Mouse (Mus musculus): ENCODE results near the gene Nrde2. TPM values are rescaled to one million over a fixed set of nuclear protein-coding genes. Genes with fewer than 3 reads are reported as not detected.

Gene Nrde2
- total and polyA plus RNA-seq, 3 experiments: 18.9 to 25.6 (median 23.6) TPM

DNA sequence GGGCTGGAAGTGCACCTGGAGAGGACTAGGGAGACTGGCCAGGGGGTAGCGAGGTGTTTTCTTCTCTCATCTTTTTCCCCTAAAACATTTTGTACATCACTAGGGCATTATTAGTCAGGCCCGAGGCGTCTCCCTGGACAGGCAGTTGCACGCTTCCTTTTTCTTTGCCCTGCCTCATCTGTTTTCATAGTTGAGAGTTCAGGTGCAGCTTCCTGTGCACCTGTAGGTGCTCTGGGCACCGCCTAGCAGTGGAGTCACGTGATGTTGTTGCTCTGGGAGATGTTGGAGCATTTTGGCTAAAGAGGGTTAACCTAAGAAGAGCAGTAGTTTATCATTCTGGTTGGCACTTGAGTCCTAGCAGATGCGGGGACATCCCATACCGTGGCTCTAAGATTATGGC, 45.7 kb upstream of the Nrde2 start:
- dilution Hi-C loops (cut with MboI; ENCODE audit: extremely low pct_ligation_motif_present, extremely low pct_unique_long_range_greater_than_20kb, low sequenced_read_pairs): no loop called here

DNA sequence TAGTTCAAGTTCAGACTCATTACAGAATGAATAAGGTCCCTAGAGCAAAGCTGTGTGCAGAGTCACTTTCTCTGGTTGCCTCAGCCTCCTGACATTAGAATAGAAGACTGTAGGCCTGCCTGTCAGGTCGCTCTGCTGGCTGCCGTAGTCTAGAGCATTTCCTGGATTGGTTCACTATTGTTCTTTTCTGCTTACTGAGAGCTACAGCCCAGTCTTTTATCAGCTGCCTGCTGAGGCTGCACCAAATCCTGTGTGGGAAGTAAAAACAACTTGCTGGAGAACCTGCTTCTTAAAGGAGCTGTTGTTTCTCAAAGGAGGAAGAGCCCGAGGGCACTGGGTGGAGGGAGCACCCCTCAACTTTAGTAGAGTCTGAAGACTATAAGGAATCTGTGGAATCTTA, 44.3 kb upstream of the Nrde2 start:
- Histone ChIP-seq H3K27me3 (replicated peaks) (no peaks in the 10 kb centered on the region), H3K79me2 (replicated peaks; ENCODE audit: control insufficient read depth, extremely low read depth, insufficient read depth, poor library complexity, severe bottlenecking) (peaks cover 41% of the 10 kb centered on the region), H3K9ac (ENCODE audit: insufficient read depth, low read depth) (no peak overlapping the region), H3K27ac (ENCODE audit: insufficient read depth, low read depth) (no peak overlapping the region), H3K9me3 (replicated peaks; ENCODE audit: low read length) (no peaks in the 10 kb centered on the region), H3K4me2 (ENCODE audit: insufficient read depth, low read depth, poor library complexity, severe bottlenecking) (no peak overlapping the region), H3K4me3 (replicated peaks in 1 of 3; ENCODE audit: low read depth in 2 of 3, low read length in 2 of 3, poor library complexity in 1 of 3) (no peak overlapping the region), H3K36me3 (replicated peaks in 1 of 2; ENCODE audit: control insufficient read depth in 1 of 2, insufficient read depth in 1 of 2, low read length in 1 of 2) (peaks cover 45 to 64% of the 10 kb centered on the region in 2 experiments), H3K4me1 (ENCODE audit: control insufficient read depth in 1 of 2, insufficient read depth in 2 of 2) (peaks cover 0 to 43% of the 10 kb centered on the region in 2 experiments; a peak in 2 of 4 replicates)
- no peak for TF ChIP-seq JUND (conservative IDR thresholded peaks at IDR 0.05; ENCODE audit: low read depth, low read length)
- no peak for TF ChIP-seq CHD2 (IDR thresholded peaks at IDR 0.05; ENCODE audit: low read length)
- no peak for TF ChIP-seq E2F4 (IDR thresholded peaks at IDR 0.05; ENCODE audit: insufficient replicate concordance, low read depth, low read length)
- TF ChIP-seq TCF12 (IDR thresholded peaks at IDR 0.05; ENCODE audit: low read depth, low read length): no peak
- no peak for TF ChIP-seq RAD21 (IDR thresholded peaks at IDR 0.05; ENCODE audit: low read depth, low read length)
- TF ChIP-seq BHLHE40 (IDR thresholded peaks at IDR 0.05; ENCODE audit: low read depth, low read length): no peak
- TF ChIP-seq ELF1 (IDR thresholded peaks at IDR 0.05; ENCODE audit: low read depth, low read length): no peak
- TF ChIP-seq USF1 (IDR thresholded peaks at IDR 0.05; ENCODE audit: low read depth, low read length): no peak
- TF ChIP-seq MYC (IDR thresholded peaks at IDR 0.05; ENCODE audit: low read depth, low read length): no peak
- TF ChIP-seq ZC3H11A (IDR thresholded peaks at IDR 0.05; ENCODE audit: low read depth, low read length): no peak
- TF ChIP-seq KAT2A (IDR thresholded peaks at IDR 0.05; ENCODE audit: insufficient replicate concordance, low read length): no peak
- no peak for TF ChIP-seq SMC3 (IDR thresholded peaks at IDR 0.05; ENCODE audit: low read depth, low read length)
- dilution Hi-C loops (cut with MboI; ENCODE audit: extremely low pct_ligation_motif_present, extremely low pct_unique_long_range_greater_than_20kb, low sequenced_read_pairs) (no loop called here), in situ Hi-C loops (cut with MboI; ENCODE audit: low pct_ligation_motif_present, low pct_unique_long_range_greater_than_20kb, low sequenced_read_pairs) (loop anchor here (5.0 kb wide), 2 partner anchors 74 to 134 kb away; no protein-coding TSS in a partner anchor)
- DNase-seq (ENCODE audit: extremely low read depth): no peak

More for the DNA sequence above, 45.7 kb upstream of the Nrde2 start:
- in situ Hi-C loops (cut with MboI; ENCODE audit: low pct_ligation_motif_present, low pct_unique_long_range_greater_than_20kb, low sequenced_read_pairs): no loop called here
- no peak for DNase-seq (ENCODE audit: extremely low read depth)
- no peak overlapping the region for H3K4me2 ChIP-seq (ENCODE audit: insufficient read depth, low read depth, poor library complexity, severe bottlenecking)
- H3K4me3 ChIP-seq (replicated peaks in 1 of 3; ENCODE audit: low read depth in 2 of 3, low read length in 2 of 3, poor library complexity in 1 of 3): no peak overlapping the region
- peaks cover 34% of the 10 kb centered on the region for H3K79me2 ChIP-seq (replicated peaks; ENCODE audit: control insufficient read depth, extremely low read depth, insufficient read depth, poor library complexity, severe bottlenecking)
- H3K27me3 ChIP-seq (replicated peaks): no peaks in the 10 kb centered on the region
- no peak overlapping the region for H3K27ac ChIP-seq (ENCODE audit: insufficient read depth, low read depth)
- H3K9ac ChIP-seq (ENCODE audit: insufficient read depth, low read depth): no peak overlapping the region
- H3K9me3 ChIP-seq (replicated peaks; ENCODE audit: low read length): no peaks in the 10 kb centered on the region
- TF ChIP-seq TCF12 (IDR thresholded peaks at IDR 0.05; ENCODE audit: low read depth, low read length): no peak
- TF ChIP-seq NRF1 (IDR thresholded peaks at IDR 0.05; ENCODE audit: low read depth, low read length): no peak
- no peak for TF ChIP-seq UBTF (IDR thresholded peaks at IDR 0.05; ENCODE audit: low read depth, low read length)
- no peak for TF ChIP-seq E2F4 (IDR thresholded peaks at IDR 0.05; ENCODE audit: insufficient replicate concordance, low read depth, low read length)
- TF ChIP-seq PAX5 (IDR thresholded peaks at IDR 0.05; ENCODE audit: low read length): no peak
- TF ChIP-seq ZNF384 (IDR thresholded peaks at IDR 0.05; ENCODE audit: low read depth, low read length): no peak
- no peak for TF ChIP-seq KAT2A (IDR thresholded peaks at IDR 0.05; ENCODE audit: insufficient replicate concordance, low read length)
- no peak for TF ChIP-seq ELF1 (IDR thresholded peaks at IDR 0.05; ENCODE audit: low read depth, low read length)
- TF ChIP-seq ZC3H11A (IDR thresholded peaks at IDR 0.05; ENCODE audit: low read depth, low read length): no peak
- no peak for TF ChIP-seq POLR2A (IDR thresholded peaks at IDR 0.05; ENCODE audit: low read depth, low read length)
- H3K36me3 ChIP-seq (replicated peaks in 1 of 2; ENCODE audit: control insufficient read depth in 1 of 2, insufficient read depth in 1 of 2, low read length in 1 of 2): peaks cover 48 to 78% of the 10 kb centered on the region in 2 experiments
- H3K4me1 ChIP-seq (ENCODE audit: control insufficient read depth in 1 of 2, insufficient read depth in 2 of 2): peaks cover 0 to 46% of the 10 kb centered on the region in 2 experiments; a peak in 2 of 4 replicates
